Mouse (Mus musculus): ENCODE data around the gene Ttyh3.

- TF ChIP-seq CTCF (IDR thresholded peaks at IDR 0.05), result peak; percentile 87
- no peak for TF ChIP-seq EP300 (IDR thresholded peaks at IDR 0.05)
Measured at GRCm38 (mm10) chr5:140663621-140664180, 14.9 kb upstream of the Ttyh3 start.

All from lung, postnatal 0 days (tissue).